Comparison of ENCODE assay signal across 12 mouse cellular contexts in the genomic region with DNA sequence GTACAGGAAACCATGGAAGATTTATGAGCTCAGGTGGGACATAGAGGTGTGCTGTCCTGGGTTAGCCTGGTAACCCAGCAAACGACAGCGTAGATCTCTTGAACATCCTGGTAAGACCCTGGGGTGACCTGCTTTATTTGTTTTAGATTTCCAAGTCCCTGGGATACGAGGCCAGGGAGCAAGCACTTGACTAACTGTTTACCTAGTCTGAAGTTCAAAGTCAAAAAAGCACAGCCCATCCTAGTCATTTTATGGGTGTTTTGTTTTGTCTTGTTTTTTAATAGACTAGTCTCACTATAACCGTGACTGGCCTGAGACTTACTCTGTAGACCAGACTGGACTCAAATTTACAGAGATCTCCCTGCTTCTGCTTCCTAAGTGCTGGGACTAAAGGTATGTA.
"Had no signal": no experiment of that assay in that cellular context is flagged by ENCODE, and none has a peak within 500 bp of the region (broad histone marks: within the 10 kb centered on the region; RNA-seq: fewer than 3 reads in every experiment).

No protein-coding gene starts in this region.

- DNase-seq: kidney, adult 18-20 months; kidney, postnatal 4 days; left cerebral cortex, postnatal 4 days; lung, embryonic 14.5 days; right cerebral cortex, postnatal 4 days; thymus, postnatal 36 days had no signal

- H3K4me1 ChIP-seq: stomach, embryonic 15.5 days had no signal

- H3K9me3 ChIP-seq: midbrain, embryonic 12.5 days; neural tube, embryonic 13.5 days; stomach, embryonic 15.5 days had no signal

- H3K27ac ChIP-seq: hindbrain, embryonic 14.5 days; kidney, postnatal 0 days; midbrain, embryonic 12.5 days; neural tube, embryonic 13.5 days had no signal

- ATAC-seq: midbrain, embryonic 16.5 days had no signal

- H3K36me3 ChIP-seq: midbrain, embryonic 12.5 days; neural tube, embryonic 13.5 days; stomach, embryonic 15.5 days had no signal

- H3K4me3 ChIP-seq: midbrain, embryonic 12.5 days; neural tube, embryonic 13.5 days; stomach, embryonic 15.5 days had no signal

- H3K4me2 ChIP-seq: hindbrain, embryonic 14.5 days; lung, embryonic 14.5 days; midbrain, embryonic 12.5 days; neural tube, embryonic 13.5 days; stomach, embryonic 15.5 days had no signal

- H3K9ac ChIP-seq: hindbrain, embryonic 14.5 days; lung, embryonic 14.5 days; midbrain, embryonic 12.5 days; neural tube, embryonic 13.5 days; stomach, embryonic 15.5 days had no signal

- H3K27me3 ChIP-seq: neural tube, embryonic 13.5 days; stomach, embryonic 15.5 days had no signal
